Mouse (Mus musculus) CH12.LX (cell line): Measurements from ENCODE around the gene Cyfip2.

Source experiments
- CTCF ChIP-seq, 2 experiments: IDR thresholded peaks in 1 of 2; conservative IDR thresholded peaks in 1 of 2; 2 replicates each; pipeline ENCODE4 v1.5.1; 2011 to 2012; ENCODE audit warnings: low read depth in 2 of 2, low read length in 2 of 2, improper control_type of control experiment in 1 of 2, inconsistent platforms in 1 of 2, mild to moderate bottlenecking in 1 of 2, moderate library complexity in 1 of 2
- E2F4 ChIP-seq: IDR thresholded peaks from 2 replicates; pipeline ENCODE4 v1.6.1; 2011; ENCODE audit warnings: low read depth, low read length, improper control_type of control experiment; ENCODE audit not compliant: insufficient replicate concordance

- TF ChIP-seq CTCF (conservative IDR thresholded peaks at IDR 0.05 in 1 of 2, IDR thresholded peaks at IDR 0.05 in 1 of 2; ENCODE audit: low read depth in 2 of 2, low read length in 2 of 2) (no peak), E2F4 (no peak)
Measured at GRCm38 (mm10) chr11:46232803-46233202, 79.9 kb downstream of the Cyfip2 start.
